Mouse (Mus musculus) forelimb bud, embryonic 11.5 days (tissue): Measurements from ENCODE around the gene Ccdc181.

Source experiments
- DNase-seq: peaks from one replicate; pipeline ENCODE4 v3.0.0-alpha.2; 2012; ENCODE audit warnings: low read depth, low spot score

Gene Ccdc181

DNA sequence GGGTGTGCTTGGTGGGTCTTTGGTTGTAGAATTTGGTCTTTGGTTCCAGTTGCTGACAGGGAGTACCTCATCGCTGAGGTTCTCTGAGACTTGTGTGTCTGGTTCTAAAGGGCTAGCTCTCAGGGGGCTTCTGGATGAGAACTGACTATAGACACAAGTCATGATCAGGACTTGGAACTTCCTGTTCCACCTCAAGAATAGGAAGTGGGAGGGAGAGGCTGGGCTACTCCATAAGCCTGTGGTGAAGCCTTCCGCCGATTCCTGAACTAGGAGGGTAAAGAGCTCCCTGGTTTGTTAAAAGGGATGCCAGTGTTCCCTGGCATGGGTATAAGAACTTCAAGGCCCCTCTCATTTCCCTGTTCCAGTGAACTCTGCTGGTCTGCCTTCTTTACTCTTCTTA lies 8.6 kb downstream of the Ccdc181 start:
- no peak for DNase-seq

- no peak for DNase-seq
Measured at GRCm38 (mm10) chr1:164287406-164287805, 12.0 kb downstream of the Ccdc181 start.

GRCm38 (mm10) chr1:164292040-164292439 lies 16.7 kb downstream of the Ccdc181 start:
- DNase-seq = no peak

- no peak for DNase-seq
Measured at GRCm38 (mm10) chr1:164294071-164294470, 18.7 kb downstream of the Ccdc181 start.

GRCm38 (mm10) chr1:164296473-164296872 lies 21.1 kb downstream of the Ccdc181 start:
- DNase-seq = no peak

DNA sequence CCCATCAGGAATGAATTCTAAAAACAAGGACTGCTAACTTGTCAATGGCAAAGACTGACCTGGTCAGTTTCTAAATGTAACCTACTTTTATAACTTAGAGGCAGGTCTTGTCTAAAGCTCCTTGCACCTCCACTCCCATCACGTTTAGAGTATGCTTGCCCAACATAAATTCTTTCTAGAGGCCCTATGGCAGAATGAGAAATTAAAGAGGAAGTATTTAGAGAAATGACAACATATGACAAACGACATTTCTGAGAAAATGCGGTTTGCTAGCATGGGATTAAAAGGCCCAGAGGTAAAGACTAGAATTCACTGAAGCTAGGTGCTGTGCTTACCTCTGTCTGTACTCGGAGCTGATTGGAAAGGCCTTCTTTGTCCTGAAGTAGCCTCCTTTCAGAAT lies 26.6 kb downstream of the Ccdc181 start:
- DNase-seq = no peak

GRCm38 (mm10) chr1:164303821-164304220 lies 28.4 kb downstream of the Ccdc181 start, which contains the start of gene Nme7:
TSS of gene Nme7 (plus strand) at chr1:164304121.
- DNase-seq = no peak

GRCm38 (mm10) chr1:164307124-164307751 lies 31.9 kb downstream of the Ccdc181 start, which contains the start of gene Blzf1:
TSS of gene Blzf1 (minus strand) at chr1:164307489.
- DNase-seq = peak; percentile 98

GRCm38 (mm10) chr1:164307922-164308321 lies 32.5 kb downstream of the Ccdc181 start:
- DNase-seq = no peak

DNA sequence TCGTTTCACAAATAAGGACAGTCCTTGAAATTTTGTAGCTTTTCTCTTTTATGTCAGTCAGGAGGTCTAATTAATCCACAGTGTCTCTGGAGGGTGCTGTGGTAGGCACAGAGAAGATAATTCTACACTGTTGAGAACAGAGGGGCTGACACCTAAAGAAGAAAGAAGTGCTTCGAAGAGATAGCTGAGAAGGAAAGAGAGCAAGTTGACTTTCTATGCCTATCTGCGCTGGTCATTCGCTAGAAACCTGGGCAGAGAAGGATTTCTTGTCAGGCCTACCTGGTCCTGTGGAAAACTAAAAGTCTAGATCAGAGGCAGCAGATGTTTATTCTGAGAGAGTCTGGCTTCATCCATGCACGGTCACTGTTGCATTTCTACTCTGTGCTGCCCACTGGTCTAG lies 38.7 kb downstream of the Ccdc181 start:
- no peak for DNase-seq

GRCm38 (mm10) chr1:164315266-164315665 lies 39.9 kb downstream of the Ccdc181 start:
- DNase-seq = peak; percentile 33

GRCm38 (mm10) chr1:164316697-164317096 lies 41.3 kb downstream of the Ccdc181 start:
- DNase-seq = peak; percentile 70

DNA sequence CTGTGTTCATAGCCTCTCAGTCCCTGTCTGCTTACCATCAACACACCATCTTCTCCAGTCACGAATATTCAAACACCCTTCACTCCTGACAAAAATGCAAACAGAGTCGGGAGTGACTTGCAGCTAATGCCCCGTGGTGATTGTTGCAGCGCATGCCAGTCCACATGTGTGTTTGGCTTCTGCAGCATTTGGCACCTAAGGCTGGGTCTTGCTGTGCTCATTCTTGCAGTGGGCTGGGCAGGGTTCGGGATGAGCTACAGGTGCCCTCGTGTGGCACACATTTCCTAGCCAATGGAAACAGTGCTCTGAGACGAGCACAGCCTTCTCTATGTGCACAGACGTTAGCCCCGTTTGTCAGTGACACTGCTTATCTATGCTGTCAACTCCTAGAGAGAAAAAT lies 41.9 kb downstream of the Ccdc181 start:
- DNase-seq = no peak

DNA sequence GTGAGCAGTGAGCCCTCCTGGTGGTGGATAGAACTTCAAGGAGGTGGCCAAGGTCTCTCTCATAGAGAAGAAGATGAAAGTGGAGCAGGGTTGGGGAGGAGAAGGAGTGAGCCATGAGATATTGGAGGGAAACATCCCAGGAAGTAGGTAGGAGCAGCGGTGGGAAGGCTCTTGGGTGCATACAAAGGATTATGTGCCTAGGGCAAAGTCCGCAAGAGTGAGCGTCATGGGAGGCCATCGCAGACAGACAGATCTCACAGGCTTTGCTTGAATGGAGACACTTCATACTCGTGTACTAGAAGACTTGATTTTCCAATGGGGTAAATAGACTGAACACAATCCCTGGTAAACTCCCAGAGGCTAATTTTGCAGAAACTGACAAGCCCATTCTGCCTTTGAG lies 43.1 kb downstream of the Ccdc181 start:
- DNase-seq = no peak

DNA sequence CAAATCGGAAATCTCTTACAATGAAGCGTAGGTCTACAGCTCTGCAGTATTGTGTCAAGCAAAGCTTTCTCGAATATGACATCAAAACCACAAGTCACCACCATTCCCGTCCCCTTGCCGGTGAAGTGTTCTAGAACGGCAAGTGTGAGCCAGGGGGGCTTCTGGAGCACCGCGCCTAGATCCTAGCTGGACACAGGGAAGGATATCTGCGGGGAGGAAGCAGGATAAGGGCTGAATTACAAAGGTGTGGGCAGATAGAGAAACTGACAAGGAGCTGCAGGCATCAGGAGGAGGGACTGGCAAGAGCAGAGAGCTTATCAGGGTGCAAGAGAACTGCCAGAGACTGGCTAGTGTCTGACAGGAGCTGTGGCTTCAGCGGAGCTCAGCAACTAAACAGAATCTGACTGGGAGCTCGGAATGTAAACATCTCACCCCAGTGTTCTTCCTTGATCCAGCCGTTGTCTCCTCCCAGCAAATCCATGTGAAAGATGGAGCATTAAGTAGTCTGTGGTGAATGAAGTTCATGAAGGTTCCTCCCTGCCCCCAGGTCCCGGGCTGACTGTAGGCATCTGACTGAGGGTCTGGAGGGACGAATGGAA lies 44.3 kb downstream of the Ccdc181 start:
- DNase-seq = no peak

DNA sequence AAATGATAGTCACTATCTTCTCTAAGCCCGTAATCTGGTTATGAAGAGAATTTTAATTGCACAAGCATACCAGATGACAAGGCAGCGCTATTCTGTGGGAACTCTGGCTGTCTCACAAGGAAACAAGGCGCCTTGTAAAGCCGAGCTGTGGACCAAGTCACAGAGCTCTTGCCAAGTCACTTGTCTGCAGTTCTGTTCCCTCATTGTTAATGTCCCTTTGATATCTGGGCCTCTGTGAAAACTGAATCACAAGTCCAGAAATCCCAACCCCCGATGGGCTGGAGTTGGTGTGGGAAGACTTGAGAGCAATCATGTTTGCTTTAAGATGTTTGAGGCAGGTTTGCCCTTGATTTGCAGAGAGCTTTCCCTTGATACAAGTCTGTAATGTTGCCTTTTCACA lies 45.3 kb downstream of the Ccdc181 start:
- DNase-seq = no peak

DNA sequence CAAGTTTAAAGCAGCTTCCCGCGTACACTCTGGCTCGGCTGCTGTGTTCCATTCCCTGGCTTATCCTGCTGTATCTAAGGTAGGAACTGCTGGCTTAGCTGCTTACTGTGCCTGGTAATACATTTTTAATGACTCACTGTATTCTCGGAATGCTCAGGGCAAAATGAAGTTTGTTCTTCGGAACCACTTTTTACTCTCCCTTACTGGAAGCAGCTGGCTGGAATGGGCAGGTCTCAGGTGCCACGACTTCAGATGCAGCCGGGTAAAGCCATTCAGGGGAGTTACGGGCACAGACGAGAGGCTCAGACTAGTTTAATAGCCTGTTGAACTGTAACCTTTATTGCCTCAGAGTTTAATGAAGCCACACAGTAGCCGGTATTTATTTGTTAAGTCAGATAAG lies 46.0 kb downstream of the Ccdc181 start:
- DNase-seq = peak; percentile 31

- no peak for DNase-seq
Measured at GRCm38 (mm10) chr1:164322987-164323650, 47.7 kb downstream of the Ccdc181 start.

DNA sequence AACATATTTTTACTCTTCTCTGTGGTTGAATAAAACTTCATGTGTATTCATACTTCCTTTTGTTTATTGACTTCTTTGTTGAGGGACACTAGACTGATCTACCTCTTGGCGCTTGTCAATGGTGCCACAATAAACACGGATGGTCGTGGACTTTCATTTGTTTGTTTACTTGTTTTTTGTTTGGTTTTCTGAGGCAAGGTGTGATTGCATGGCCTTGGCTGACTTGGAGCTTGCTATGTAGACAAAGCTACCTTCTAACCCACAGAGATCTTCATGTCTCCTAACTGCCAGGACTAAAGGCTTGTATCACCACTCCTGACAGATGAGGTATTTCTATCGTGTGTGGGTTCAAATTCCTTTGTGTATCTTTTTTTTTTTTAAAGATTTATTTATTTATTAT lies 48.8 kb downstream of the Ccdc181 start:
- no peak for DNase-seq

- no peak for DNase-seq
Measured at GRCm38 (mm10) chr1:164324878-164325277, 49.5 kb downstream of the Ccdc181 start.

- DNase-seq = no peak
Measured at GRCm38 (mm10) chr1:164326600-164327155, 51.3 kb downstream of the Ccdc181 start.

GRCm38 (mm10) chr1:164327764-164328163 lies 52.4 kb downstream of the Ccdc181 start:
- DNase-seq = no peak

- no peak for DNase-seq
Measured at GRCm38 (mm10) chr1:164332559-164332958, 57.2 kb downstream of the Ccdc181 start.
